Mouse (Mus musculus): ENCODE measurements around the gene Npr2.
A peak's percentile ranks its signal among the peaks of the same experiment; 100 is the strongest.

The Npr2 gene

GRCm38 (mm10) chr4:43672070-43672469, 40.3 kb downstream of the Npr2 start:
- DNase-seq (ENCODE audit: low spot score), result peak; percentile 66

GRCm38 (mm10) chr4:43673703-43674102, 42.0 kb downstream of the Npr2 start:
- no peak for DNase-seq (ENCODE audit: low spot score)

- no peak for DNase-seq (ENCODE audit: low spot score)
These were observed 43.2 kb downstream of the Npr2 start for GRCm38 (mm10) chr4:43674974-43675373.

GRCm38 (mm10) chr4:43675608-43676007, 43.9 kb downstream of the Npr2 start:
- DNase-seq (ENCODE audit: low spot score), result no peak

GRCm38 (mm10) chr4:43678541-43678940, 46.8 kb downstream of the Npr2 start:
- no peak for DNase-seq (ENCODE audit: low spot score)

GRCm38 (mm10) chr4:43679416-43680043, 47.8 kb downstream of the Npr2 start:
- no peak for DNase-seq (ENCODE audit: low spot score)

GRCm38 (mm10) chr4:43690021-43690420, 58.3 kb downstream of the Npr2 start:
- DNase-seq (ENCODE audit: low spot score), result no peak

GRCm38 (mm10) chr4:43691026-43691425, 59.3 kb downstream of the Npr2 start:
- DNase-seq (ENCODE audit: low spot score), result no peak

GRCm38 (mm10) chr4:43693806-43694241, 62.1 kb downstream of the Npr2 start:
- no peak for DNase-seq (ENCODE audit: low spot score)

- no peak for DNase-seq (ENCODE audit: low spot score)
These were observed 62.9 kb downstream of the Npr2 start for GRCm38 (mm10) chr4:43694439-43695248.

- DNase-seq (ENCODE audit: low spot score), result no peak
These were observed 63.5 kb downstream of the Npr2 start for GRCm38 (mm10) chr4:43695249-43695671.

GRCm38 (mm10) chr4:43696561-43696960, 64.8 kb downstream of the Npr2 start:
- DNase-seq (ENCODE audit: low spot score), result no peak

- DNase-seq (ENCODE audit: low spot score), result no peak
These were observed 69.0 kb downstream of the Npr2 start, which contains the start of gene Olfr70 for GRCm38 (mm10) chr4:43700707-43701106. TSS of gene Olfr70 (minus strand) at chr4:43700807.

Measured in spleen, adult 12 weeks (tissue).